Mouse (Mus musculus): ENCODE measurements around the gene Ust.

The Ust gene

DNA sequence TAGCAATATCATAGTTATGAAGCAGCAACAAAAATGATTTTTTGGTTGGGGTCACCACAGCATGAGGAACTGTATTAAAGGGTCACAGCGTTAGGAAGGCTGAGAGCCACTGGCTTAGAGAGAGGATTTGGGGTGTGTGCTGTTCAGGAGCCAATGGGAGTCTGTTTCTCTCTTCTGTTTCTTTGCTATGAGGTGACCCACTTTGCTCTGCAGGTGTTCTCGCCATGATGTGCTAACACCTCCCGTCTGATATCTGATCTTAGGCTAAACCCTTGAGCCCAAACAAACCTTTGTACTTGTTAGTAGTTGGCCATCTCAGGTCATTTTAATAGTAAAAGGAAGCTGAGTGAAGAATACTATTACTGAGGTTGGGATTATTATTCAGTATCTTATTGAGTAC is 292.0 kb downstream of the Ust start:
- in situ Hi-C loops (cut with MseI, MboI) = no loop called here

DNA sequence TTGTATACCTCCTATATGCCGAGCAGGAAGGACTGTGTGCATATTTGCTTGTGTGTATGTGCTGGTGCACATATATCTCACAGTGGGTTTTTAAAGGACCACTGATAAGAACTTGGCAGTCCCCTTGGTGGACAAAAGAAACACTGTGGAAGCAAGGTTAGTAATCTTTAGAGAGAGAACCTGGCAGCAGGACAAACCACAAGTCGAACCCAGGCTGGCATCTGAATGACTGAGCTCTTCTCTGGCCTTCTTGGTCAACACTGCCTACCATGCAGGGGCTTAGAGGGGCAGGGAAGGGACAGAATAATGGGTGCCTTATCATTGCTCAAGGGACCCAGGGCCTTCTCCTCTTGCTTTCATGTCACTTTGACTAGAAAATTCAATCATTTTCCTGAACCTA is 294.0 kb downstream of the Ust start:
- in situ Hi-C loops (cut with MseI, MboI) = no loop called here

GRCm38 (mm10) chr10:8224046-8224445 is 294.6 kb downstream of the Ust start:
- in situ Hi-C loops (cut with MseI, MboI) = no loop called here

- in situ Hi-C loops (cut with MseI, MboI) = no loop called here
Observed at GRCm38 (mm10) chr10:8216946-8217345, 301.7 kb downstream of the Ust start.

GRCm38 (mm10) chr10:8215181-8215580 is 303.4 kb downstream of the Ust start:
- in situ Hi-C loops (cut with MseI, MboI) = no loop called here

DNA sequence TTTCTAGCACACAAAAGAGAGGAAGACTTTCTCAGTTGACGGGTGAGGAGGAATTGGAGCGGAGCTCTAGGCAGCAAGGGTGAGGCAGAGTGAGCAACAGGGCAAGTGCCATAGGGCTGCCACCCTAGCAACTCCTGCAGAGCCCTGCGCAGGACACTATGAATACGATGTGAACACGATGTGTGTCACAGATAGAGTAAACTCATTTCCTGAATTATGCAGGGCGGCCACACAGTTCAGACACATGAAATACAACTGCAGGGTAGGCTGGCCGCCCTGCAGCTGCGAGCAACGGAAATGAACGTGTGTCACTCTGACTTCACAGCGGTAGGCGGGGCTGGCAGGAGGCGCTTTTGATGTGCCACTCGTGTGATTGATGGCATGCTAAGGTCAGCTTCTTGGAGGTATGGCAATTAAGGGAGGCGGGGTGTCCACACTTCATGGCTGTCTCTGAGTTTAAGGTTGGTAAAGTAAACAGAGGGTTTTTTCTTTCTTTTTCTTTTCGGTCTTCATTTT is 304.7 kb downstream of the Ust start:
- in situ Hi-C loops (cut with MseI, MboI) = no loop called here

DNA sequence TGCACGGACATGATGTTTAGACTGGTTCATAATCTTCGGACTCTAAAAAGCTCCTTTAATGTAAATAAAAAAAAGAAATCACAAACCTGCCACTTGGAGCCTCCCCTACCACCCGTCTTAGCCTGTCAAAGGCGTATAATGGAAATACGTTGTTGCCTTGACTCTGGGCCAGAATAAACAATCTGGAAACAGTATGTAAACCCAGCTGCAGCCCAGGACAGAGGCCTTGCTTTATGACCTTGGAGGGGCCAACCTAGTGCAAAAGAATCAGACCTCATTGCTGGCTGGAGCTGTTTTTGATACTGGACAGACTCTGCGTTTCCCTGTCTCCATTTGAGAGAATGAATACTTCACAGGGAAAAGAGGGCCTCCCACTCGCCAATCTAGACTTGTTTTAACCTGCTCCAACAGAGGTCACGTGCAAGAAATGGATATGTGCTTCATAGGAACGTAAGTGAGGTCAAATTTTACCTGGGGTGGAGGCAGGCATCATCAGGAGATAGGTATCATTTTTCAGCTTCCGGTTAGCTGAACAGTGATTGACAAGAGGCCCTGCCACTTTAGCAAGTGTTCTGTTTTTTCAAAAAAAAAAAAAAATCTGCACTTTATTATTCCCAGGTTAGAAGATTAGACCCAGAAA is 305.2 kb downstream of the Ust start:
- in situ Hi-C loops (cut with MseI, MboI) = no loop called here

- in situ Hi-C loops (cut with MseI, MboI) = no loop called here
Observed at GRCm38 (mm10) chr10:8212611-8213226, 305.9 kb downstream of the Ust start.

- in situ Hi-C loops (cut with MseI, MboI) = no loop called here
Observed at GRCm38 (mm10) chr10:8211694-8212093, 306.9 kb downstream of the Ust start.

DNA sequence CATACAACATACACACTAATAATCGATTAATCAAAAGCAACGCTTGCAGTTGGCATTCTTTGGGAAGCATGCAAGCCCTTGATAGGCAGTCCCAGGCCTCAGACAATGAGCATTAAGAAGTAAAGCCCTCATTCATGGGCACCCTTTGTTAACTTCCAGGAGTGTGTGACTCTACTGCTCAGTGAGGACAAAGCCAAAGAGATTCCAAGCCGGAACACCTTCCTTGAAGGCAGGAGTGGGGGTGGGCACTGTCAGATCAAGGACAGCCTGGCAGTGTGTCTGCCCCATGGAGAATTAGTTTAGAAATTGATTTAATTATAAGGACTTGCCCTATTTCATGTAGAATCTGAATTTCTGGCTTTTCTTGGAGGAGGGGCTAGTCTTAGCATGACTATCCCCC is 308.3 kb downstream of the Ust start:
- in situ Hi-C loops (cut with MseI, MboI) = no loop called here

- in situ Hi-C loops (cut with MseI, MboI) = no loop called here
Observed at GRCm38 (mm10) chr10:8207358-8207757, 311.3 kb downstream of the Ust start.

DNA sequence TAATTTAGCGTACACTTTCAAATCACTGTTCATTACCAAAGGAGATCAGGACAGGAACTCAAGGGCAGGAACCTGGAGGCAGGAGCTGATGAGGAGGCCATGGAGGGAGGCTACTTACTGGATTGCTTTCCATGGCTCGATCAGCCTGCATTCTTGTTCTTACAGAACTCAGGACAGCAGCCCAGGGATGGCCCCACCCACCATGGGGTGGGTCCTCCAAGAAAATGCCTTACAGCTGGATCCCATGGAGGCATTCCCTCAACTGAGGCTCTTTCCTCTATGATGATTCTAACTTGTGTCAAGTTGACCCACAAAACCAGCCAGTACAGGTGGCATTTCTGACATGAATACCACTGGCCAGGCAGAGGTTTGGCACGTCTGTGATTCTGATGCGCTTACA is 314.9 kb downstream of the Ust start:
- in situ Hi-C loops (cut with MseI, MboI) = no loop called here

DNA sequence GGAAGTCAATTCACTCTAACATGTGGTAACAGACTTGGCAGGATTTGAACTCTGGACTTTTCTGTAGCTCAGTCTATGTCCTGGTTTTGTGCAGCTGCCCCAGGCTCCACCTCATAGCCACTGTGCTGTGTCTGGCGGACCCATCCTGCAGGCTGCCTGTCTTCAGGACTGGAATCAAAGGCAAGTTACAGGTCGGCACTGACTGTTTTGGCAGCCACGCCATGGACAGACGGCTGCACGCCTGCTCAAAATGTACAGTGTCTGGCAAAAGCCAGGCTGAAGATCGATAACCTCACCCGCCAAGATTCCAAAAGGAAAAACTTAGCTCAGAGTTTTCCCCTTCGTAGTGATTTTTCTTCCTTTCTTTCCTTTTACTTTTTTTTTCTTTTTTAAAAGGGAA is 318.8 kb downstream of the Ust start:
- in situ Hi-C loops (cut with MseI, MboI) = loop anchor here in 1 of 2 experiments (5.0 kb wide), 1 partner anchor 318 kb away; no protein-coding TSS in a partner anchor

GRCm38 (mm10) chr10:8199026-8199756 is 319.4 kb downstream of the Ust start:
- in situ Hi-C loops (cut with MseI, MboI) = loop anchor here in 1 of 2 experiments (5.0 kb wide), 1 partner anchor 317 kb away; no protein-coding TSS in a partner anchor

- in situ Hi-C loops (cut with MseI, MboI) = loop anchor here in 1 of 2 experiments (5.0 kb wide), 1 partner anchor 315 kb away; no protein-coding TSS in a partner anchor
Observed at GRCm38 (mm10) chr10:8197661-8198060, 321.0 kb downstream of the Ust start.

GRCm38 (mm10) chr10:8196300-8196699 is 322.3 kb downstream of the Ust start:
- in situ Hi-C loops (cut with MseI, MboI) = loop anchor here in 1 of 2 experiments (5.0 kb wide), 1 partner anchor 314 kb away; no protein-coding TSS in a partner anchor

DNA sequence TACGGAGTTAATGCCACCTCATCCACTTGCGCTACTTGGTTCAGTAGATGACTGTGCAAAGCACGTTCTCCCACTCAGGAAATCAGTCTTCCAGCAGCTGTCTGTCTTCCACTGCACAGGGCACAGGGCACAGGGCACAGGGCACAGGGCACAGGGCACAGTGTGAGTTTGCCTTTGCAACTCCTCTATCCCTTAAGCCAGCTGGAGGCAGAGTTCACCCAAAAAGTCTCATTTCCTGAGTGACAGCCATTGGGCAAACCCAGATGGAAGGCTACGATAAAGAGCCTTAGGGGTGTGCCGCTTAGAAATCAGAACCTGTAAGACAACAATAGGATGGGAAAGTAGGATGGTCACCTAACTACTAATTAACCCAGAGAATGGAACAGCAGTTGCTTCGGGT is 322.9 kb downstream of the Ust start:
- in situ Hi-C loops (cut with MseI, MboI) = loop anchor here in 1 of 2 experiments (5.0 kb wide), 1 partner anchor 313 kb away; no protein-coding TSS in a partner anchor

GRCm38 (mm10) chr10:8189331-8189981 is 329.2 kb downstream of the Ust start:
- in situ Hi-C loops (cut with MseI, MboI) = no loop called here

DNA sequence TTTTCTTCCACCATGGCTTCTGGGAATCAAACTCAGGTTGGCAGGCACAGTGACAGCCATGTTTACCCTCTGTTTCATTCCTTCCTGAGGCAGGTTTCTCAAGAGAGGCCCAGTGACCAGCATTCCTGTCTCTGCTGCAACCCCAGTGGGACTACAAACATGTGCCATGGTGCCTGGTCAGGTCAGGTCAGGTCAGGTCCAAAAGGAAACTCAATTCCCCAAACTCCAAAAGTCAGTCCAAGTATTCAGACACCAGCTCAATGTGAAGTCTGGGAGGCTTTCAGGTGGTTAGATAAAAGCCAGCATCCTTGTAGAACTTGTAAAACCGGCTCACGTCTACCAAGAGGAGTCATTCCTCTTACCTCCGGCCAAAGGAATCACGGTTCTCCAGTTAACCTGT is 333.0 kb downstream of the Ust start:
- in situ Hi-C loops (cut with MseI, MboI) = no loop called here

GRCm38 (mm10) chr10:8184711-8185110 is 333.9 kb downstream of the Ust start:
- in situ Hi-C loops (cut with MseI, MboI) = no loop called here

- in situ Hi-C loops (cut with MseI, MboI) = no loop called here
Observed at GRCm38 (mm10) chr10:8183171-8183570, 335.5 kb downstream of the Ust start.
